Mouse (Mus musculus) CH12.LX (cell line): Measurements from ENCODE around the gene Slc15a3. TPM values are rescaled to one million over a fixed set of nuclear protein-coding genes. Genes with fewer than 3 reads are reported as not detected.

Source experiments
- DNase-seq: peaks from one replicate; pipeline ENCODE4 v3.0.0-alpha.2; 2013; ENCODE audit errors: extremely low read depth
- H3K27ac ChIP-seq: 2 replicates; pipeline ENCODE4 v1.5.1; 2012; ENCODE audit warnings: low read depth, mild to moderate bottlenecking, control low read depth, moderate library complexity; ENCODE audit not compliant: insufficient read depth
- H3K27me3 ChIP-seq: replicated peaks from 2 replicates; pipeline ENCODE3; 2012; ENCODE audit warnings: inconsistent platforms
- H3K36me3 ChIP-seq, 2 experiments: replicated peaks in 1 of 2; 2 replicates each; pipeline versions ENCODE3 to v1.6.1; 2012; ENCODE audit warnings: inconsistent platforms in 1 of 2, low read length in 1 of 2, mild to moderate bottlenecking in 1 of 2, mixed read lengths in 1 of 2, moderate library complexity in 1 of 2; ENCODE audit not compliant: control insufficient read depth in 1 of 2, insufficient read depth in 1 of 2
- H3K4me1 ChIP-seq, 2 experiments: 2 replicates each; pipeline ENCODE4 v1.6.1; 2012; ENCODE audit warnings: inconsistent platforms in 1 of 2, moderate library complexity in 1 of 2; ENCODE audit not compliant: insufficient read depth in 2 of 2, control insufficient read depth in 1 of 2
- H3K4me2 ChIP-seq: 2 replicates; pipeline ENCODE4 v1.6.1; 2012; ENCODE audit warnings: low read depth, mild to moderate bottlenecking, control low read depth; ENCODE audit not compliant: poor library complexity, insufficient read depth, severe bottlenecking
- H3K4me3 ChIP-seq, 3 experiments: fragments of 150-350 bp in 1 of 3; sonication (generic) in 1 of 3; replicated peaks in 1 of 3; 2 replicates each; pipeline versions ENCODE3 to v1.5.1; 2011 to 2012; ENCODE audit warnings: low read depth in 2 of 3, low read length in 2 of 3, mild to moderate bottlenecking in 2 of 3, moderate library complexity in 2 of 3, control low read depth in 1 of 3, improper control_type of control experiment in 1 of 3, inconsistent platforms in 1 of 3, mixed read lengths in 1 of 3; ENCODE audit not compliant: poor library complexity in 1 of 3
- H3K79me2 ChIP-seq: replicated peaks from 2 replicates; pipeline ENCODE4 v1.6.1; 2012; ENCODE audit warnings: mild to moderate bottlenecking, moderate library complexity; ENCODE audit not compliant: control insufficient read depth, poor library complexity, insufficient read depth, severe bottlenecking; ENCODE audit errors: extremely low read depth
- H3K9ac ChIP-seq: 2 replicates; pipeline ENCODE4 v1.6.1; 2012; ENCODE audit warnings: low read depth, mild to moderate bottlenecking, control low read depth, moderate library complexity; ENCODE audit not compliant: insufficient read depth
- H3K9me3 ChIP-seq: replicated peaks from 2 replicates; pipeline ENCODE3; 2012; ENCODE audit warnings: low read length, inconsistent platforms, mixed read lengths
- E2F4 ChIP-seq: IDR thresholded peaks from 2 replicates; pipeline ENCODE4 v1.6.1; 2011; ENCODE audit warnings: low read depth, low read length, improper control_type of control experiment; ENCODE audit not compliant: insufficient replicate concordance
- ETS1 ChIP-seq: conservative IDR thresholded peaks from 2 replicates; pipeline ENCODE4 v1.6.1; 2012; ENCODE audit warnings: low read depth, mild to moderate bottlenecking, inconsistent platforms, low read length, improper control_type of control experiment, moderate library complexity
- GABPA ChIP-seq: IDR thresholded peaks from 2 replicates; pipeline ENCODE4 v1.6.1; 2012; ENCODE audit warnings: low read depth, low read length, improper control_type of control experiment, inconsistent platforms; ENCODE audit not compliant: insufficient replicate concordance
- IRF4 ChIP-seq: IDR thresholded peaks from 2 replicates; pipeline ENCODE4 v1.6.1; 2014; ENCODE audit warnings: low read depth, mild to moderate bottlenecking, inconsistent platforms, low read length, improper control_type of control experiment
- JUND ChIP-seq: conservative IDR thresholded peaks from 2 replicates; pipeline ENCODE4 v1.6.1; 2011; ENCODE audit warnings: low read depth, low read length, improper control_type of control experiment
- KAT2A ChIP-seq: IDR thresholded peaks from 2 replicates; pipeline ENCODE4 v1.6.1; 2012; ENCODE audit warnings: low read length, improper control_type of control experiment, inconsistent platforms; ENCODE audit not compliant: insufficient replicate concordance
- MAFK ChIP-seq: IDR thresholded peaks from 2 replicates; pipeline ENCODE4 v1.6.1; 2011; ENCODE audit warnings: low read length, improper control_type of control experiment; ENCODE audit not compliant: insufficient replicate concordance
- MAZ ChIP-seq: IDR thresholded peaks from 2 replicates; pipeline ENCODE4 v1.6.1; 2012; ENCODE audit warnings: low read depth, mild to moderate bottlenecking, inconsistent platforms, low read length, improper control_type of control experiment, moderate library complexity
- MXI1 ChIP-seq: IDR thresholded peaks from 2 replicates; pipeline ENCODE4 v1.6.1; 2011; ENCODE audit warnings: mild to moderate bottlenecking, low read depth, low read length, improper control_type of control experiment
- MYC ChIP-seq: IDR thresholded peaks from 2 replicates; pipeline ENCODE4 v1.6.1; 2011; ENCODE audit warnings: low read depth, mild to moderate bottlenecking, improper control_type of control experiment, low read length
- NELFE ChIP-seq: IDR thresholded peaks from 2 replicates; pipeline ENCODE4 v1.6.1; 2011; ENCODE audit warnings: low read depth, low read length, improper control_type of control experiment
- RAD21 ChIP-seq: IDR thresholded peaks from 2 replicates; pipeline ENCODE4 v1.6.1; 2011; ENCODE audit warnings: low read depth, mild to moderate bottlenecking, low read length, improper control_type of control experiment, moderate library complexity
- RCOR1 ChIP-seq: conservative IDR thresholded peaks from 2 replicates; pipeline ENCODE4 v1.6.1; 2012; ENCODE audit warnings: low read depth, mild to moderate bottlenecking, inconsistent platforms, low read length, improper control_type of control experiment
- SMC3 ChIP-seq: IDR thresholded peaks from 2 replicates; pipeline ENCODE4 v1.6.1; 2011; ENCODE audit warnings: low read depth, low read length, improper control_type of control experiment
- TBP ChIP-seq: conservative IDR thresholded peaks from 2 replicates; pipeline ENCODE4 v1.6.1; 2011; ENCODE audit warnings: low read depth, low read length, improper control_type of control experiment
- TCF12 ChIP-seq: IDR thresholded peaks from 2 replicates; pipeline ENCODE4 v1.6.1; 2014; ENCODE audit warnings: low read depth, mild to moderate bottlenecking, inconsistent platforms, low read length, improper control_type of control experiment
- ZC3H11A ChIP-seq: IDR thresholded peaks from 2 replicates; pipeline ENCODE4 v1.6.1; 2012; ENCODE audit warnings: low read depth, mild to moderate bottlenecking, inconsistent platforms, low read length, improper control_type of control experiment
- ZNF384 ChIP-seq: IDR thresholded peaks from 2 replicates; pipeline ENCODE4 v1.6.1; 2012; ENCODE audit warnings: low read depth, low read length, improper control_type of control experiment, inconsistent platforms
- dilution Hi-C: fragments of 300-500 bp; cut with MboI; formaldehyde crosslinking; loops from 2 replicates; pipeline ENCODE4 v1.14.3; 2020; ENCODE audit warnings: low sequenced_read_pairs; ENCODE audit not compliant: extremely low pct_unique_long_range_greater_than_20kb, extremely low pct_ligation_motif_present
- in situ Hi-C: fragments of 300-500 bp; cut with MboI; formaldehyde crosslinking; loops from 3 replicates; pipeline ENCODE4 v1.14.3; 2019; ENCODE audit warnings: low sequenced_read_pairs, low pct_ligation_motif_present, low pct_unique_long_range_greater_than_20kb, mixed read lengths
- polyA plus RNA-seq: library from polyadenylated mRNA; unstranded; fragments of >175 nt; gene quantifications from 2 replicates; pipeline ENCODE4 v1.2.1, GENCODE M21; 2012; ENCODE audit warnings: low read depth; ENCODE audit not compliant: insufficient read length
- total RNA-seq, 2 experiments: library from RNA; depleted of rRNA; stranded (reverse); fragments of 300-350 nt in 1 of 2; fragments of >200 nt in 1 of 2; gene quantifications; 2 replicates each; pipeline ENCODE4 v1.2.3; 2012 to 2014

Slc15a3 gene
- total and polyA plus RNA-seq, 3 experiments = 84.5 to 219 (median 94.3) TPM

- TF ChIP-seq MAZ (0 out of 2 replicates have a peak, but pooled peaks have one; percentile 16), NELFE (peak; percentile 86), SMC3 (no peak), JUND (no peak), KAT2A (peak; percentile 32; the same call in 1 of the 2 replicates), E2F4 (peak; percentile 50; the same call in 1 of the 2 replicates), RCOR1 (no peak), ZC3H11A (no peak), ETS1 (peak; percentile 26; the same call in 1 of the 2 replicates), IRF4 (0 out of 2 replicates have a peak, but pooled peaks have one; percentile 19)
These were observed 42.1 kb downstream of the Slc15a3 start, which contains the start of gene Tmem109 (continued) for GRCm38 (mm10) chr19:10881426-10882154.

GRCm38 (mm10) chr19:10892201-10892600 lies 52.7 kb downstream of the Slc15a3 start:
- in situ Hi-C loops (no loop called here), dilution Hi-C loops (no loop called here)
- peaks cover 3 to 16% of the 10 kb centered on the region in 2 experiments; a peak in 3 of 4 replicates for H3K4me1 ChIP-seq
- peaks cover 1% of the 10 kb centered on the region for H3K27me3 ChIP-seq
- H3K4me2 ChIP-seq = no peak overlapping the region
- H3K27ac ChIP-seq = no peak overlapping the region
- TF ChIP-seq RAD21 = no peak
- TF ChIP-seq GABPA = no peak
- TF ChIP-seq MYC = no peak
- no peak for TF ChIP-seq ZNF384
- TF ChIP-seq MXI1 = no peak
- no peak for TF ChIP-seq JUND
- TF ChIP-seq E2F4 = no peak
- no peak for TF ChIP-seq TCF12
- TF ChIP-seq TBP = no peak
- TF ChIP-seq KAT2A = no peak
- no peak for TF ChIP-seq ETS1
- TF ChIP-seq MAFK = no peak
- peaks cover under 1 to 5% of the 10 kb centered on the region in 2 experiments for H3K36me3 ChIP-seq
- DNase-seq = no peak
- H3K4me3 ChIP-seq = no peak overlapping the region
- no peak overlapping the region for H3K9ac ChIP-seq
- H3K9me3 ChIP-seq = peaks cover 5% of the 10 kb centered on the region
- peaks cover 20% of the 10 kb centered on the region for H3K79me2 ChIP-seq
